Mouse (Mus musculus) bone marrow, adult 2 months (tissue): ENCODE measurements around the gene Tsc22d2.

Experiments
- CTCF ChIP-seq: fragments of 200-500 bp; IDR thresholded peaks from 2 replicates; pipeline ENCODE4 v1.5.1; 2011; ENCODE audit warnings: low read length, control low read depth; ENCODE audit not compliant: control insufficient read depth, insufficient read depth
- POLR2A ChIP-seq: fragments of 200-500 bp; IDR thresholded peaks from 2 replicates; pipeline ENCODE4 v1.6.1; 2011; ENCODE audit warnings: low read depth, mild to moderate bottlenecking, control low read depth, low read length, borderline replicate concordance; ENCODE audit not compliant: control insufficient read depth

DNA sequence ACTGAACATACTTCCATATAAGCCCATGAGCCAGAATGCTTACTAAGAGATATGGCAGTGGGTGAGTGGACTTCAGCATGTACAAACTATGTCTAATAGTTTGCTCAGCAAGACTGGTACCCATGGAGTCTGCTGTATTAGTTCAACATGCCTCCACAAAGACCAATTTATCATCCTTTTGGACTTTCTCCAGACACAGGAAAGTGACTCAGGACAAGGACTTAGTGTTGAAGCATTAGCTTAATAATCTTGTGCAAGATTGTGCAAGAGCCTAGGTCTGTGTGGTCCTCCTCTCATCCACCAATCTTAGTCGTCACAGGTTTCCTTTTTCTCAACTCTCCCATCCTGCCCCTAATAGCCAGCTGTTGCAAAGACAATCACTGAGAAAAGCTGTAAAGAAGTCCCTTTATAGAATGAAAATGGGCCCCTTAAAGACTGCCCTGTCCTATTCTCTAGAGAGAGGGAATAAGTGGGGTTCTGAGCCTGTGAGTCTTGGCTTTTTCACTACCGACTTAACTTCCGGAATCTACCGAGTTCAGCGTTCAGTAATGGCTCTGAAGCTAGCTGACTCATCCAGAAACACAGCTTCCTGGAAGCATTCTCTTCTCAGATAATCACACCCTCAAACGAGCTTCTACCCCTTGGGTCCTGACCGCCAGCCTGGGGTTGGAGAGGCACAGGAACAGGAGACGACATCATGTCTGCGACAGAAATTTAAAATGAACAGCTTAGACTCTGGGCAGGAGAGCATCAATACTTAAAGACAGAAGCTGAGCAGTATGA, 55.3 kb downstream of the Tsc22d2 start:
- TF ChIP-seq CTCF: no peak
- TF ChIP-seq POLR2A: no peak
